Mouse (Mus musculus) embryonic facial prominence, embryonic 10.5 days (tissue): ENCODE results near the gene Fam45a. TPM values are rescaled to one million over a fixed set of nuclear protein-coding genes. Genes with fewer than 3 reads are reported as not detected.
A peak's percentile ranks its signal among the peaks of the same experiment; 100 is the strongest.

Experiments used
- DNase-seq: peaks from one replicate; pipeline ENCODE4 v3.0.0-alpha.2; 2017; ENCODE audit warnings: low spot score
- H3K27ac ChIP-seq: fragments of 300-500 bp; sonication (generic); replicated peaks from 2 replicates; pipeline ENCODE4 v1.5.1; 2016; ENCODE audit warnings: mild to moderate bottlenecking
- H3K27me3 ChIP-seq: fragments of 300-500 bp; sonication (generic); replicated peaks from 2 replicates; pipeline ENCODE4 v1.6.1; 2016; ENCODE audit warnings: low read depth, mild to moderate bottlenecking; ENCODE audit not compliant: poor library complexity, severe bottlenecking
- H3K36me3 ChIP-seq: fragments of 300-500 bp; sonication (generic); replicated peaks from 2 replicates; pipeline ENCODE4 v1.6.1; 2016; ENCODE audit warnings: mild to moderate bottlenecking, moderate library complexity
- H3K4me1 ChIP-seq: fragments of 300-500 bp; sonication (generic); 2 replicates; pipeline ENCODE4 v1.6.1; 2016
- H3K4me3 ChIP-seq: fragments of 300-500 bp; sonication (generic); 2 replicates; pipeline ENCODE4 v1.5.1; 2016; ENCODE audit warnings: mild to moderate bottlenecking, moderate library complexity
- H3K9me3 ChIP-seq: fragments of 300-500 bp; sonication (generic); 2 replicates; pipeline ENCODE4 v1.6.1; 2016; ENCODE audit warnings: mild to moderate bottlenecking
- WGBS: fragments of 180-500 bp; shearing (Covaris S2); methylation state at CpG from one replicate; pipeline ENCODE4 v1.1.7; 2016; 5-methylcytosine and 5-hydroxymethylcytosine counted together
- polyA plus RNA-seq: library from polyadenylated mRNA; unstranded; fragments of >200 nt; fragmentation: Nextera tagmentation; extraction: Ambion mirVana; gene quantifications from 2 replicates; pipeline ENCODE4 v1.2.1, GENCODE M21; 2016

Fam45a gene
- 28.4 and 29.6 TPM in 2 replicates for polyA plus RNA-seq

GRCm38 (mm10) chr19:60811098-60812035 lies at the start of gene Fam45a:
Fam45a (plus strand) TSS chr19:60811585.
- peak within 1 kb of the TSS; percentile 87 for H3K27ac ChIP-seq
- WGBS, result 2% methylated on average over 45 of the region's 45 CpGs
- peaks cover 13% of the 10 kb centered on the region for H3K36me3 ChIP-seq
- peaks cover 18% of the 10 kb centered on the region for H3K4me1 ChIP-seq
- peak within 1 kb of the TSS; percentile 84 for H3K4me3 ChIP-seq
- DNase-seq, result peak; percentile 93
- no peaks in the 10 kb centered on the region for H3K9me3 ChIP-seq
- no peaks in the 10 kb centered on the region for H3K27me3 ChIP-seq

GRCm38 (mm10) chr19:60773366-60773765 lies 38.0 kb upstream of the Fam45a start:
- Histone ChIP-seq H3K4me1 (no peaks in the 10 kb centered on the region), H3K9me3 (no peaks in the 10 kb centered on the region), H3K27me3 (no peaks in the 10 kb centered on the region), H3K4me3 (no peak overlapping the region), H3K36me3 (peaks cover 100% of the 10 kb centered on the region), H3K27ac (no peak overlapping the region)
- no peak for DNase-seq
- 94% methylated on average over 6 of the region's 6 CpGs for WGBS

- WGBS, result 92% methylated on average over 3 of the region's 3 CpGs
- peaks cover 68% of the 10 kb centered on the region for H3K36me3 ChIP-seq
- DNase-seq, result no peak
- no peak overlapping the region for H3K27ac ChIP-seq
- no peak overlapping the region for H3K4me3 ChIP-seq
- no peaks in the 10 kb centered on the region for H3K9me3 ChIP-seq
- H3K4me1 ChIP-seq, result peaks cover 11% of the 10 kb centered on the region
- no peaks in the 10 kb centered on the region for H3K27me3 ChIP-seq
These were observed 29.4 kb upstream of the Fam45a start for GRCm38 (mm10) chr19:60782034-60782433.

GRCm38 (mm10) chr19:60784712-60785111 lies 26.7 kb upstream of the Fam45a start:
- H3K9me3 ChIP-seq, result no peaks in the 10 kb centered on the region
- WGBS, result 73% methylated on average over 1 of the region's 1 CpGs
- H3K4me3 ChIP-seq, result no peak overlapping the region
- DNase-seq, result no peak
- H3K27me3 ChIP-seq, result no peaks in the 10 kb centered on the region
- H3K4me1 ChIP-seq, result peaks cover 27% of the 10 kb centered on the region
- no peak overlapping the region for H3K27ac ChIP-seq
- H3K36me3 ChIP-seq, result peaks cover 42% of the 10 kb centered on the region

GRCm38 (mm10) chr19:60787465-60788150 lies 23.8 kb upstream of the Fam45a start:
- WGBS, result 75% methylated on average over 2 of the region's 2 CpGs
- Histone ChIP-seq H3K27me3 (no peaks in the 10 kb centered on the region), H3K4me1 (peaks cover 31% of the 10 kb centered on the region), H3K36me3 (peaks cover 15% of the 10 kb centered on the region), H3K9me3 (no peaks in the 10 kb centered on the region), H3K4me3 (peak overlapping the region; percentile 98), H3K27ac (no peak overlapping the region)
- DNase-seq, result no peak

- WGBS, result 57% methylated on average over 6 of the region's 6 CpGs
- H3K4me3 ChIP-seq, result peak overlapping the region; percentile 98
These were observed 23.0 kb upstream of the Fam45a start for GRCm38 (mm10) chr19:60788214-60788960.

GRCm38 (mm10) chr19:60789452-60789851 lies 21.9 kb upstream of the Fam45a start:
- 0 out of 2 replicates have a peak, but pooled peaks cover 3% of the 10 kb centered on the region for H3K36me3 ChIP-seq
- peaks cover 31% of the 10 kb centered on the region for H3K4me1 ChIP-seq
- no peak for DNase-seq
- 2% methylated on average over 7 of the region's 7 CpGs for WGBS
- peak overlapping the region; percentile 98 for H3K4me3 ChIP-seq
- H3K9me3 ChIP-seq, result no peaks in the 10 kb centered on the region
- H3K27ac ChIP-seq, result peak overlapping the region; percentile 99
- no peaks in the 10 kb centered on the region for H3K27me3 ChIP-seq

More at GRCm38 (mm10) chr19:60788214-60788960, 23.0 kb upstream of the Fam45a start:
- no peak for DNase-seq
- H3K27ac ChIP-seq, result no peak overlapping the region
- H3K36me3 ChIP-seq, result 0 out of 2 replicates have a peak, but pooled peaks cover 11% of the 10 kb centered on the region
- no peaks in the 10 kb centered on the region for H3K27me3 ChIP-seq
- H3K9me3 ChIP-seq, result no peaks in the 10 kb centered on the region
- peaks cover 31% of the 10 kb centered on the region for H3K4me1 ChIP-seq

GRCm38 (mm10) chr19:60789919-60790506 lies 21.4 kb upstream of the Fam45a start:
- under 1% methylated on average over 60 of the region's 60 CpGs for WGBS
- no peaks in the 10 kb centered on the region for H3K27me3 ChIP-seq
- DNase-seq, result peak; percentile 76

GRCm38 (mm10) chr19:60790551-60791161 lies 20.7 kb upstream of the Fam45a start, which contains the start of gene Eif3a:
Eif3a (minus strand) TSS chr19:60790658.
- Histone ChIP-seq H3K4me1 (peaks cover 31% of the 10 kb centered on the region), H3K9me3 (no peaks in the 10 kb centered on the region), H3K27ac (peak within 1 kb of the TSS; percentile 99), H3K36me3 (0 out of 2 replicates have a peak, but pooled peaks cover 3% of the 10 kb centered on the region), H3K4me3 (peak within 1 kb of the TSS; percentile 98), H3K27me3 (no peaks in the 10 kb centered on the region)
- peak; percentile 95 for DNase-seq
- WGBS, result under 1% methylated on average over 57 of the region's 57 CpGs

More at GRCm38 (mm10) chr19:60789919-60790506, 21.4 kb upstream of the Fam45a start:
- Histone ChIP-seq H3K9me3 (no peaks in the 10 kb centered on the region), H3K27ac (peak overlapping the region; percentile 99), H3K36me3 (0 out of 2 replicates have a peak, but pooled peaks cover 3% of the 10 kb centered on the region), H3K4me3 (peak overlapping the region; percentile 98), H3K4me1 (peaks cover 31% of the 10 kb centered on the region)

GRCm38 (mm10) chr19:60791164-60791563 lies 20.2 kb upstream of the Fam45a start:
- no peaks in the 10 kb centered on the region for H3K9me3 ChIP-seq
- WGBS, result 21% methylated on average over 9 of the region's 9 CpGs
- 0 out of 2 replicates have a peak, but pooled peaks cover 3% of the 10 kb centered on the region for H3K36me3 ChIP-seq
- H3K4me3 ChIP-seq, result peak overlapping the region; percentile 98
- no peak for DNase-seq
- H3K27ac ChIP-seq, result peak overlapping the region; percentile 99
- H3K27me3 ChIP-seq, result no peaks in the 10 kb centered on the region
- H3K4me1 ChIP-seq, result peaks cover 27% of the 10 kb centered on the region

- no peak overlapping the region for H3K4me3 ChIP-seq
- no peak for DNase-seq
- no peaks in the 10 kb centered on the region for H3K36me3 ChIP-seq
- WGBS, result 85% methylated on average over 2 of the region's 2 CpGs
- H3K27ac ChIP-seq, result no peak overlapping the region
- H3K4me1 ChIP-seq, result peaks cover 12% of the 10 kb centered on the region
- no peaks in the 10 kb centered on the region for H3K9me3 ChIP-seq
- H3K27me3 ChIP-seq, result no peaks in the 10 kb centered on the region
These were observed 18.1 kb upstream of the Fam45a start for GRCm38 (mm10) chr19:60793170-60793707.
